Mouse (Mus musculus): Measurements from ENCODE around the gene Pi4ka.

The Pi4ka gene

GRCm38 (mm10) chr16:17271124-17271523 is 135.0 kb downstream of the Pi4ka start:
- DNase-seq (ENCODE audit: low read depth): peak; percentile 51

- no peak for DNase-seq (ENCODE audit: low read depth)
Observed at GRCm38 (mm10) chr16:17269872-17270271, 136.2 kb downstream of the Pi4ka start.

DNA sequence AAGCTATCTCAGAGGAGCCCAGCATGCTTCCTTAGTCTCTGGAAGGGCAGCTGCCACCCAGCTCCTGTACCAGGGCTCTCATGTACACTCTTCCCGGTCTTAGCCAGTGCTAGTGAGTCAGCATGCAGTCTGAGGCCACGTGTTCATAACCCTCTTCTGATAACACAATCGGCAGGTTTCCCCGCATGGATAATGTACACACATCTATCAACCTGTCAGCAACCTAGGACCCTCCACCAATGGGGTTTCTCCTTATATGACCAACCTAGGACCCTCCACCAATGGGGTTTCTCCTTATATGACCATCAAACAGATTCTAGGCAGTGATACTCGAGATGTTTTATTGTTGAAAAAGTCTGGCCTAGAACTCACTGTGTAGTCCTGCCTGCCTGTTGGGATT is 138.2 kb downstream of the Pi4ka start:
- DNase-seq (ENCODE audit: low read depth): no peak

DNA sequence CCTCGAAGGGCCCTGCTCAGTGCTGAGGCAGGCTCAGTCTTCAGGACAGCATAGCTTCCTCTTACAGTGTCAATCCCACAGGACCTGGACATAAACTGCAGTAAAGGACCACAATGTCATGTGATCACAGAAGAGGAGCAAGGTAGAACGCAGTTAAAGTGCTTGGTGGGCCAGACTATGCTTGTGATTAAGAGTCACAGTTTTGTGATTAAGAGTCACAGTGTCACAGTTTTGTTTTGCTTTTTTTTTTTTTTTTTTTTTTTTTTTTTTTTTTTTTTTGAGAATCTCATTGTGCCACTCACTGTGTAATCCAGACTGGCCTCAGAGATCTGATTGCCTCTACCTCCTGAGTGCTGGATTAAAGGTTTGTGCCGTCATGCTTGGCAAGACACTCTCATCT is 140.0 kb downstream of the Pi4ka start:
- DNase-seq (ENCODE audit: low read depth): no peak

DNA sequence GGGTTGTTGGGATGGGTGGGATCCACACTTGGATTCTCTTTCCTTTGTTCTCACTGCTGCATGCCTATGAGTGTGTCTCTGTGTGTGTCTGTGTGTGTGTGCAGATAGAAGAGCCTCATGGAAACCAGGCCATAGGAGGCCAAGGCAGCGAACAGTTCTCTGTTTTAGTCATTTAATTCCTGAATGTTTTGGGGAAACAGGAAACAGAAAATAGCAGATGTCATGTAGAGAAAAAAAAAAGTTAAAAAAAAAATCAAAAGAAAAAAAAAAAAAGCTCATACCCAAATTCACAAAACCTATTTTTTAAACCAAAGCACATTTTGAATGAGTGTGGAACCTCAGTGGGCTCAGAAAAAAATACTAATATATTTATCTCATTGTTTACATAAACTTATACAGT is 144.8 kb downstream of the Pi4ka start:
- DNase-seq (ENCODE audit: low read depth): no peak

GRCm38 (mm10) chr16:17258917-17259316 is 147.2 kb downstream of the Pi4ka start:
- no peak for DNase-seq (ENCODE audit: low read depth)

DNA sequence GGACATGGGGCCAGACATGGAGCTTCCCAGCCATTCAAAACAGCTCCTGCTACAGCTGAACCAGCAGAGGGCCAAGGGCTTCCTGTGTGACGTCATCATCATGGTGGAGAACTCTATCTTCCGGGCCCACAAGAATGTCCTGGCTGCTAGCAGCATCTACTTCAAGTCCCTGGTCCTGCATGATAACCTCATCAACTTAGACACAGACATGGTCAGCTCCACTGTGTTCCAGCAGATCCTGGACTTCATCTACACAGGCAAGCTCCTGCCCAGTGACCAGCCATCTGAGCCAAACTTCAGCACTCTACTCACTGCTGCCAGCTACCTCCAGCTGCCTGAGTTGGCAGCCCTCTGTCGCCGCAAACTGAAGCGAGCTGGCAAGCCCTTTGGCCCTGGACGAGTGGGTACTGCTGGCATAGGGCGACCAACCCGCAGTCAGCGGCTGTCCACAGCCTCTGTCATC is 148.7 kb downstream of the Pi4ka start:
- no peak for DNase-seq (ENCODE audit: low read depth)

GRCm38 (mm10) chr16:17255270-17255669 is 150.8 kb downstream of the Pi4ka start:
- no peak for DNase-seq (ENCODE audit: low read depth)

GRCm38 (mm10) chr16:17254005-17254597 is 152.0 kb downstream of the Pi4ka start:
- no peak for DNase-seq (ENCODE audit: low read depth)

DNA sequence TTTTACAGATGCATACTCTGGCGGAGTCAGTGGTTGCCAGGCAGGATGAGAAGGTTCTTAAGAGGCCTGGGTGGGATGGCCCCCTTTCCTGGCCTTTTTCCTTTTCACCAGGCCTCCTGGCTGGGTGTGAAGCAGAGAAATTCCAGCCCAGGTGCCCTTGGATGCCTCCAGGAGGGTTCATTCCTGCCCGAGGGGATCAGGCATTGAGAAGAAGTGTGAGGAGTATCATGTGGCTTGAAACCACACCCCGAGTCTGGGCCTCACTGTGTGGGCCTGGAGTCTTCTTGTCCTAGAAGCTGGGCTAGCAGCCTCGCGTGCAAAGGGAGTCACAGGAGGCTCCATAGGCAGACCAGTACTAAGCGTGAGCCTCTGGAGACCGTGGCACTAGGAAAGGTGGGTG is 153.3 kb downstream of the Pi4ka start:
- no peak for DNase-seq (ENCODE audit: low read depth)

- no peak for DNase-seq (ENCODE audit: low read depth)
Observed at GRCm38 (mm10) chr16:17252086-17252726, 153.9 kb downstream of the Pi4ka start.

GRCm38 (mm10) chr16:17251539-17251938 is 154.6 kb downstream of the Pi4ka start:
- DNase-seq (ENCODE audit: low read depth): no peak

DNA sequence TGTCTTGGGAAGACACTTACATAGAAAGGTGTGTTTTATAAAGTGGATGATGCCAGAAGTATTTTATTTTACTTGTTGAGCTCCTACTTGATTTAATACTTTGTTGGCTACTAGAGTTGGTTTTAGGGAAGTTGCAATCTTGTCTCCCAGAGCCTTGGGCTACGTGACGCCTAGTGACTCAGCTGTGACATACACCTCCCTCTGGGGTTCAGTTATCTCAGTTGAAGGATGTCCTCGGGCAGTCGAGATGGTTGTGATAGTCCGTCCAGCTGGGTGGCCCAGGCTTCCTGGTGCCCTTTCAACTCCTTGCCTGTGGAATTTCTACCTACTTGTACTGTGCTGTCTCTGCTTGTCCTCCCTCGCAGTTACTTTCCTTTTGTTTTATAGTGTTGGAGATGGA is 157.0 kb downstream of the Pi4ka start:
- no peak for DNase-seq (ENCODE audit: low read depth)

GRCm38 (mm10) chr16:17247727-17248126 is 158.4 kb downstream of the Pi4ka start:
- DNase-seq (ENCODE audit: low read depth): no peak

DNA sequence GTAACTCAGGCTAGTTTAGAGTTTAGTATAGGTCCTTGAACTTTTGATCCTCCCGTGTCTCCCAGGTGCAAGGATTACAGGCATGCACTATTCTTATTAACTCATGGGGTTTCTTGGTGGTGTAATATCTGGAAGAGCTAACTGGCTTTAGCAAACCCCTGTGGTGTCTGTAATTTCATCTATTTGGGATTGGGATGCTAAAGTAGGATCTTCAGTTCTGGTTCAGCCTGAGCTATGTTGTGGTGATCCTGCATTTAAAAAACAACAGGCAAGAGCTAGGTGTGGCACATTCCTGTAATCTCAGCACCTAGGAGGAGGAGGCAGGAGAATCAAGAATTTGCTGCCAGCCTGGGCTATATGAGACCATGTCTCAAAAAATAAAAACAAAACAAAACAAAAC is 161.1 kb downstream of the Pi4ka start:
- DNase-seq (ENCODE audit: low read depth): no peak

DNA sequence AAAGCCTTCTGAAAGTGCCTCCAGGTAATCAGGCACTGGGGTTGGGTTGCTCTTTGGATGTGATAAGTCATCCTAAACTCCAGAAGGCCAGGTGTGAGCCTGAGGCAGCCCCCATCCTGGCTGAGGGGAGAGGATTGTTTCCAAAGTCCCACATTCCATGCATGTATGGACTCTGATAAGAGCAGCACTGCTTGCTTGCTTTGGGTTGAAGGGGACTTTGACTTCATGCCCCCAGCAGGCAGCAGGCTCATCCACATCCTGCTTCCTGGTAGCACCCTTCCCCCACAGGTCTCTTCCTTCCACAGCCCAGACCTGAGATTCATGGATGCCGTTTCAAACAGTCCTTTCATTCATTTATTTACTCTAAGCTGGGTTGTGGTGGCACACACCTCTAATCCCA is 162.4 kb downstream of the Pi4ka start:
- no peak for DNase-seq (ENCODE audit: low read depth)

DNA sequence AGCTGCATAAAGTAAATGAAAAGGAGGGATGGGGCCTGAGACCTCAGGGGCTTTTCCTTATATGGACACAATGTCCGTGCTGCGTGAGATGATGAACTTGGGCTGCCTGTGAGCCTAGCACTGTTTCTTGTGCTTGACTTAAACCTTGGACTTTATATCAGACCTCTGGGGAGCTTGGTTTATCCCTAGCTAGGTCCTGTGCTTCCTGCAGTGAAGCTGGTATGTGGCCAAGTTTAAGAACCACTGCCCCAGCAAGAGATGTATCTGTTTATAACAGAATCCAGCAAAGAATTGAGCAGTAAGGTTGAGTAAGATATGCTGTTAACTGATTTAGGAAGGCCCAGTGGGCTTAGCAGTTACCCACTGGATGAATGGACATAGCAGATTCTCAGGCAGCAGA is 166.7 kb downstream of the Pi4ka start:
- DNase-seq (ENCODE audit: low read depth): no peak

DNA sequence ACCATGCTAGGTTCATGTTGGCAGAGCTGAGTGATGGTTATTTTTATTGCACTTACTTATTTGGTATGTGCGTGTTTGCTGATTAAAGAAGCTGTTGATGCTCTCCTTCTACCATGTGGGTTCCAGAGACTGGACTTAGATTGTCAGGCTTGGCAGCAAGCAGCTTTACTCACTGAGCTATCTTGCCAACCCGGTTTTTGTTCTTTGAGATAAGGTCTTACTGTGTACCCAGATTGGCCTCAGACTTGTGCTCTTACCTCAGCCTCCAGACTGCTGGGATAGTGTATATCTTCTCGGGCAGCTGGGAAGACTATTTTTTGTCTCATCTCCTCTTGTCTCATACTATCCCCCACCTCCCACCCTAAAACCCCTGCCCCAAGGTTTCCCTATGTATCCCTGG is 168.5 kb downstream of the Pi4ka start:
- no peak for DNase-seq (ENCODE audit: low read depth)

- no peak for DNase-seq (ENCODE audit: low read depth)
Observed at GRCm38 (mm10) chr16:17234916-17235665, 171.0 kb downstream of the Pi4ka start.

GRCm38 (mm10) chr16:17234499-17234895 is 171.6 kb downstream of the Pi4ka start:
- no peak for DNase-seq (ENCODE audit: low read depth)

- DNase-seq (ENCODE audit: low read depth): peak; percentile 58
Observed at GRCm38 (mm10) chr16:17233702-17234498, 172.2 kb downstream of the Pi4ka start.

Measured in naive thymus-derived CD4-positive, alpha-beta T cell, adult 2 months (primary cell).